Mouse (Mus musculus) neural tube, embryonic 15.5 days (tissue): Measurements from ENCODE around the gene Flvcr1. TPM values are rescaled to one million over a fixed set of nuclear protein-coding genes. Genes with fewer than 3 reads are reported as not detected.

ENCODE experiments used
- ATAC-seq: fragments of 200-750 bp; cut with Nextera tagmentation; 2 replicates; pipeline ENCODE4 v1.8.0; 2017; ENCODE audit warnings: mild to moderate bottlenecking, moderate TSS enrichment, moderate library complexity; ENCODE audit not compliant: low FRiP score
- H3K27ac ChIP-seq: fragments of 300-500 bp; sonication (generic); replicated peaks from 2 replicates; pipeline ENCODE4 v1.5.1; 2015; ENCODE audit warnings: mild to moderate bottlenecking, inconsistent platforms
- H3K27me3 ChIP-seq: fragments of 300-500 bp; sonication (generic); replicated peaks from 2 replicates; pipeline ENCODE4 v1.6.1; 2015; ENCODE audit warnings: inconsistent platforms
- H3K36me3 ChIP-seq: fragments of 300-500 bp; sonication (generic); 2 replicates; pipeline ENCODE4 v1.6.1; 2015; ENCODE audit warnings: inconsistent platforms
- H3K4me1 ChIP-seq: fragments of 300-500 bp; sonication (generic); 2 replicates; pipeline ENCODE4 v1.6.1; 2015; ENCODE audit warnings: inconsistent platforms
- H3K4me2 ChIP-seq: fragments of 300-500 bp; sonication (generic); 2 replicates; pipeline ENCODE4 v1.6.1; 2015; ENCODE audit warnings: inconsistent platforms, mild to moderate bottlenecking, moderate library complexity
- H3K4me3 ChIP-seq: fragments of 300-500 bp; sonication (generic); replicated peaks from 2 replicates; pipeline ENCODE4 v1.5.1; 2015; ENCODE audit warnings: mild to moderate bottlenecking, inconsistent platforms
- H3K9ac ChIP-seq: fragments of 300-500 bp; sonication (generic); replicated peaks from 2 replicates; pipeline ENCODE4 v1.6.1; 2015; ENCODE audit warnings: mild to moderate bottlenecking, inconsistent platforms
- H3K9me3 ChIP-seq: fragments of 300-500 bp; sonication (generic); replicated peaks from 2 replicates; pipeline ENCODE4 v1.6.1; 2016; ENCODE audit warnings: inconsistent platforms
- WGBS: fragments of 180-500 bp; shearing (Covaris S2); methylation state at CpG from one replicate; pipeline ENCODE4 v1.1.7; 2015; ENCODE audit warnings: mixed read lengths; 5-methylcytosine and 5-hydroxymethylcytosine counted together
- polyA plus RNA-seq: library from polyadenylated mRNA; unstranded; fragments of >200 nt; fragmentation: Nextera tagmentation; extraction: Ambion mirVana; gene quantifications from 2 replicates; pipeline ENCODE4 v1.2.1, GENCODE M21; 2015

The Flvcr1 gene
- polyA plus RNA-seq, 1 experiment from 2014 or later, result 7.5 TPM

DNA sequence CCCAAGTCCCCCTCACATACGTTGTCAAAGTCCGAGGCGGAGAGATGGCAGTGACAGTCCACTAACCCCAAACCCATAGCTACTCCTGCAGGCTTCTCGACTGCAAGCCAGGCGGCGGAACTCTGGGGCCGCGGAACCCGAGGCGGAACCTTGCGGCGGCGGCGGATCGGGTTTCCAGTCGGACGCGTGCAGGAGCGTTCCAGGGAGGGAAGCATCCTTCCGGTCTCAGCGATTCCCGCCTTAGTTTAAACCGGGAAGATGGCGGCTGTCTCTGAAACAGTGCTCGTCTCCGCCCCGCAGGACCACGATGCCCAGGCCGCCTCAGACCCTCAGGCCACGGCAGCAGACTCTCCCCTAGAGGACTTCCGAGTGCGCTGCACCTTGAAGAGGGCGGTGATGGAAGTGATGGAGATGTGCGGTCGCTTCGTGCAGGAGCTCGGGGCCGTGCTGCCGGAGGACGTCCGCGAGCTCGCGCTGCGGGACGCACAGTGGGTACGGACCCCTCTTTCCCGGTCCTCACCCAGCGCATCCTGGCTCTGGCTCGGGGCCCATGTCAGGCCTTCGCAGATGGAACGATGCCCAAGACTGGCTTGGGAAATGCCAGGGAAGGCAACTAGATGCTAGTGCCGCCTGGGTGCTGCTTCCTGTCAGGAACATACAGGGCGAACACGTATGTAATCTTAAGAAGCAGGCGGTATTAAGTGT, 37.0 kb upstream of the Flvcr1 start, which contains the start of the genes Tatdn3 and Nsl1:
Gene Tatdn3 (minus strand): TSS at position 152 of the 705 bp plus-strand sequence.
Gene Nsl1 (plus strand): TSS at position 232 of the 705 bp plus-strand sequence.
- peaks cover 21% of the 10 kb centered on the region for H3K4me1 ChIP-seq
- peak; percentile 94 for ATAC-seq
- peak within 1 kb of the TSS; percentile 86 for H3K4me3 ChIP-seq
- H3K36me3 ChIP-seq, result no peaks in the 10 kb centered on the region
- peak within 1 kb of the TSS; percentile 99 for H3K4me2 ChIP-seq
- H3K9me3 ChIP-seq, result no peaks in the 10 kb centered on the region
- peak within 1 kb of the TSS; percentile 81 for H3K27ac ChIP-seq
- H3K27me3 ChIP-seq, result no peaks in the 10 kb centered on the region
- WGBS, result under 1% methylated on average over 56 of the region's 56 CpGs
- H3K9ac ChIP-seq, result peak within 1 kb of the TSS; percentile 80

GRCm38 (mm10) chr1:191062241-191062780, 36.4 kb upstream of the Flvcr1 start:
- Histone ChIP-seq H3K9me3 (no peaks in the 10 kb centered on the region), H3K4me2 (peak overlapping the region; percentile 99), H3K27me3 (no peaks in the 10 kb centered on the region), H3K9ac (peak overlapping the region; percentile 80), H3K4me1 (peaks cover 21% of the 10 kb centered on the region), H3K36me3 (no peaks in the 10 kb centered on the region), H3K4me3 (peak overlapping the region; percentile 86), H3K27ac (peak overlapping the region; percentile 81)
- ATAC-seq, result peak; percentile 67
- WGBS, result 6% methylated on average over 15 of the region's 15 CpGs

GRCm38 (mm10) chr1:191057461-191057860, 31.5 kb upstream of the Flvcr1 start:
- H3K4me3 ChIP-seq, result no peak overlapping the region
- H3K36me3 ChIP-seq, result no peaks in the 10 kb centered on the region
- H3K27me3 ChIP-seq, result no peaks in the 10 kb centered on the region
- H3K4me2 ChIP-seq, result no peak overlapping the region
- ATAC-seq, result no peak
- H3K9me3 ChIP-seq, result no peaks in the 10 kb centered on the region
- 71% methylated on average over 3 of the region's 3 CpGs for WGBS
- no peak overlapping the region for H3K9ac ChIP-seq
- no peak overlapping the region for H3K27ac ChIP-seq
- H3K4me1 ChIP-seq, result peaks cover 9% of the 10 kb centered on the region

GRCm38 (mm10) chr1:191055533-191055873, 29.5 kb upstream of the Flvcr1 start:
- Histone ChIP-seq H3K27ac (no peak overlapping the region), H3K27me3 (no peaks in the 10 kb centered on the region), H3K4me3 (no peak overlapping the region), H3K9ac (no peak overlapping the region), H3K4me2 (no peak overlapping the region), H3K4me1 (no peaks in the 10 kb centered on the region), H3K36me3 (no peaks in the 10 kb centered on the region), H3K9me3 (no peaks in the 10 kb centered on the region)
- no peak for ATAC-seq
- WGBS, result 76% methylated on average over 2 of the region's 2 CpGs

DNA sequence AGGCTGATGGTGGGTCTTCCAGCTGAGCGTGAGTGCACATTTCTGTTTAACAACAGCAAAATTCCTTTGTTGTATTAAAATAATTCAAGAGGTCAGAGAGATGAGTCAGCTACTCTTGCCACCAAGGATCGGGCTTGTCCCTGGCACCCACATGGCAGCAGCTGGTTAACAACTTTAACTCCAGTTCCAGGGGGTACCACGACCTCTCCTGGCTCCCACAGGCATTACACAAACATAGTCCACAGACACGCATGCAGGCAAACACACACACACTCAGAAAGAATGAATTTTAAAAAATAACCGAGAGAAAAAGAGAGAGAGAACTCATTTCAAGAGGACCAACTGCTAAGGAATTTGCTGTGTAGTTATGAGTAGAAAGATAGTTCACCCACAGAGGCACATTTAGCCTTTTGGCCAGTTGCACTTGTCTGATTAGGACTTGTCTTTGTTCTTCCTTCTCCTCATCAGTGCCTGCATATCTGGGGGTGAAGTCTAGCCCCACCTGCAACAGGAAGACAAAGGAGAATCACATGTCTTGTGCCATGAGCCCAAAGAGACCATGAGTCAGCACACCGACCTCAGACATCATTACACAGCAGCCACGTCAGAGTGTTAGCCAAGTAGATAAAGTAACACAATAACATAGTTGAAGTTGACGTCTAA, 29.0 kb upstream of the Flvcr1 start:
- no peaks in the 10 kb centered on the region for H3K36me3 ChIP-seq
- H3K4me1 ChIP-seq, result no peaks in the 10 kb centered on the region
- no peaks in the 10 kb centered on the region for H3K27me3 ChIP-seq
- no peak for ATAC-seq
- H3K4me2 ChIP-seq, result no peak overlapping the region
- H3K9me3 ChIP-seq, result no peaks in the 10 kb centered on the region
- H3K4me3 ChIP-seq, result no peak overlapping the region
- H3K9ac ChIP-seq, result no peak overlapping the region
- H3K27ac ChIP-seq, result no peak overlapping the region
- WGBS, result 76% methylated on average over 8 of the region's 8 CpGs

DNA sequence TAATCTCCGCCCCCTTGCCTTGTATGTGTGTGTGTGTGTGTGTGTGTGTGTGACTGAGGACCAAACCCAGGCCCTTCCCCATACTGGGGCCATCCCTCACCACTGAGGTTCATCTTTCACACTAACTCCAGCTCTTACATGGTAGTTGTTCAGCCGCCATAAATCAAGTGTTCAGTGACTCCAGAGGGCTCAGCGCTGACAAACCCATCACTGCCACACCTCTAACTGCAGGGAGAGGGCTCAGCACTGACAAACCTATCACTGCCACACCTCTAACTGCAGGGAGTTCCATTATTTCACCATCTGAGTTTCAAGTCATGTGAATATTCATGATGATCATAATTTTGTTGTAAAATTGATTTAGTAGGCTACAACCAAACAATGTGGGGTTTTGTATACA, 27.6 kb upstream of the Flvcr1 start:
- no peak overlapping the region for H3K4me2 ChIP-seq
- H3K36me3 ChIP-seq, result no peaks in the 10 kb centered on the region
- ATAC-seq, result no peak
- no peaks in the 10 kb centered on the region for H3K4me1 ChIP-seq
- H3K4me3 ChIP-seq, result no peak overlapping the region
- H3K27ac ChIP-seq, result no peak overlapping the region
- no peaks in the 10 kb centered on the region for H3K9me3 ChIP-seq
- 90% methylated on average over 3 of the region's 3 CpGs for WGBS
- no peaks in the 10 kb centered on the region for H3K27me3 ChIP-seq
- H3K9ac ChIP-seq, result no peak overlapping the region

- no peak overlapping the region for H3K9ac ChIP-seq
- WGBS, result 73% methylated on average over 7 of the region's 7 CpGs
- no peak overlapping the region for H3K4me2 ChIP-seq
- H3K9me3 ChIP-seq, result no peaks in the 10 kb centered on the region
- no peaks in the 10 kb centered on the region; the same call in 1 of the 2 replicates for H3K36me3 ChIP-seq
- no peak overlapping the region for H3K27ac ChIP-seq
- no peak overlapping the region for H3K4me3 ChIP-seq
- H3K4me1 ChIP-seq, result no peaks in the 10 kb centered on the region
- ATAC-seq, result no peak
- no peaks in the 10 kb centered on the region for H3K27me3 ChIP-seq
Measured at GRCm38 (mm10) chr1:191046231-191046824, 20.4 kb upstream of the Flvcr1 start.

DNA sequence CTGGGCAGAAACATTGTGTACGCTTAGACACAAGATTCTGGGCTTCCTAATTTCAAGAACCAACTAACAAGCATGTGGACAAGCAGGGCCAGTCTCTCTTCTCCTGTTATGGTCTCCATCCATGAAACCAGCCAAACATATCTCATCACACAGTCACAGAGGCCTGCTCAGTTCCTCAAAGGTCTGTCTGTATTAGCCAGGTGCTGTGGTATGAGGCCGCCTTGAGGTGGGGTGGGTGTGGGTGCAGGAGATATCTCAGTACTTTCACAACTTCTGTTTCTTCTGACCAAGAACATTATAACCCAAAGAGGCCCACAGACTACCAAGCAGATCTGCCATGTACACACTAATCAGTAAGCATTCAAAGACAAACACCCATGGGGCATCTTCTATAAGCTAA, 19.3 kb upstream of the Flvcr1 start:
- H3K4me1 ChIP-seq, result no peaks in the 10 kb centered on the region
- ATAC-seq, result no peak
- no peak overlapping the region for H3K27ac ChIP-seq
- H3K36me3 ChIP-seq, result no peaks in the 10 kb centered on the region; the same call in 1 of the 2 replicates
- 100% methylated on average over 2 of the region's 2 CpGs for WGBS
- H3K9me3 ChIP-seq, result no peaks in the 10 kb centered on the region
- no peaks in the 10 kb centered on the region for H3K27me3 ChIP-seq
- no peak overlapping the region for H3K9ac ChIP-seq
- no peak overlapping the region for H3K4me2 ChIP-seq
- no peak overlapping the region for H3K4me3 ChIP-seq

- Histone ChIP-seq H3K27me3 (no peaks in the 10 kb centered on the region), H3K36me3 (no peaks in the 10 kb centered on the region; the same call in 1 of the 2 replicates), H3K27ac (no peak overlapping the region), H3K9ac (no peak overlapping the region), H3K9me3 (no peaks in the 10 kb centered on the region), H3K4me1 (no peaks in the 10 kb centered on the region), H3K4me3 (no peak overlapping the region), H3K4me2 (no peak overlapping the region)
- 87% methylated on average over 3 of the region's 3 CpGs for WGBS
- no peak for ATAC-seq
Measured at GRCm38 (mm10) chr1:191042688-191043087, 16.7 kb upstream of the Flvcr1 start.

GRCm38 (mm10) chr1:191042106-191042505, 16.1 kb upstream of the Flvcr1 start:
- WGBS, result 87% methylated on average over 5 of the region's 5 CpGs
- Histone ChIP-seq H3K9ac (no peak overlapping the region), H3K9me3 (no peaks in the 10 kb centered on the region), H3K4me3 (no peak overlapping the region), H3K27ac (no peak overlapping the region), H3K4me1 (no peaks in the 10 kb centered on the region), H3K36me3 (no peaks in the 10 kb centered on the region; the same call in 1 of the 2 replicates), H3K4me2 (no peak overlapping the region), H3K27me3 (no peaks in the 10 kb centered on the region)
- no peak for ATAC-seq

DNA sequence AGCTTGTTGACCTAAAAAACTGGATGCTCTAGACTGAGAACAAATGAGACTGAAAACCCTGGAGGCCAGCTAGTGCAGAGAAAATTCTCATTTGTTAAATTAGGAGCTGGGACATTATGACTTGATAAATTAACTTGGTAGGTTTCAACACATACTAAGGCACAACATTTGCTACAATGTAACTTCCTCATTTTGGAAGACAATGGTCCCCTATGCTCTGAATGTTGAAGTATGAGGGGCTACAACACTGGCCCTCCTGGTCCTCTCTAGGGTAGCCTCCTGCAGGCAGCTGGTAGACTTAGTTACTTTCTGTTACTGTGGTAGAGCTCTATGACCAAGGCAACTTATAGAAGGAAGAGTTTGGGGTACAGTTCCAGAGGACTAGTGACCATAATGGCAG, 15.4 kb upstream of the Flvcr1 start:
- no peak overlapping the region for H3K9ac ChIP-seq
- no peak overlapping the region for H3K4me3 ChIP-seq
- no peak for ATAC-seq
- no peak overlapping the region for H3K27ac ChIP-seq
- no peaks in the 10 kb centered on the region for H3K4me1 ChIP-seq
- no peaks in the 10 kb centered on the region for H3K9me3 ChIP-seq
- H3K27me3 ChIP-seq, result no peaks in the 10 kb centered on the region
- H3K4me2 ChIP-seq, result no peak overlapping the region
- no peaks in the 10 kb centered on the region; the same call in 1 of the 2 replicates for H3K36me3 ChIP-seq

- Histone ChIP-seq H3K27me3 (no peaks in the 10 kb centered on the region), H3K4me1 (no peaks in the 10 kb centered on the region), H3K9ac (no peak overlapping the region), H3K9me3 (no peaks in the 10 kb centered on the region), H3K27ac (no peak overlapping the region), H3K4me2 (no peak overlapping the region), H3K36me3 (no peaks in the 10 kb centered on the region), H3K4me3 (no peak overlapping the region)
- no peak for ATAC-seq
- WGBS, result 96% methylated on average over 4 of the region's 4 CpGs
Measured at GRCm38 (mm10) chr1:191037999-191038398, 12.0 kb upstream of the Flvcr1 start.
